In genomic region chr11:31885765-31886164, GRCm38 (mm10) we compare ENCODE assay signal across 19 mouse cellular contexts.
"Had no signal": no experiment of that assay in that cellular context is flagged by ENCODE, and none has a peak within 500 bp of the region (broad histone marks: within the 10 kb centered on the region; RNA-seq: fewer than 3 reads in every experiment).

No protein-coding gene starts in this region.

- H3K4me1 ChIP-seq: lung, embryonic 15.5 days; neural tube, embryonic 12.5 days; stomach, embryonic 15.5 days had no signal

- H3K27me3 ChIP-seq: lung, embryonic 15.5 days; midbrain, embryonic 12.5 days; midbrain, embryonic 15.5 days; neural tube, embryonic 12.5 days; neural tube, embryonic 15.5 days; stomach, embryonic 15.5 days had no signal

- H3K9me3 ChIP-seq: lung, embryonic 15.5 days; midbrain, embryonic 12.5 days; midbrain, embryonic 15.5 days; neural tube, embryonic 12.5 days; neural tube, embryonic 15.5 days; stomach, embryonic 15.5 days had no signal

- H3K4me2 ChIP-seq: lung, embryonic 15.5 days; midbrain, embryonic 12.5 days; midbrain, embryonic 15.5 days; neural tube, embryonic 12.5 days; neural tube, embryonic 15.5 days; stomach, embryonic 15.5 days had no signal

- H3K36me3 ChIP-seq: lung, embryonic 15.5 days; midbrain, embryonic 12.5 days; midbrain, embryonic 15.5 days; neural tube, embryonic 12.5 days; stomach, embryonic 15.5 days had no signal

- H3K27ac ChIP-seq: hindbrain, postnatal 0 days; left cerebral cortex, adult 2 months; lung, embryonic 15.5 days; midbrain, embryonic 12.5 days; midbrain, embryonic 15.5 days; neural tube, embryonic 12.5 days; neural tube, embryonic 15.5 days; stomach, embryonic 15.5 days had no signal

- ATAC-seq: hindbrain, postnatal 0 days; inflammation-experienced regulatory T-cells, adult 6 months; intestine, embryonic 16.5 days; midbrain, embryonic 15.5 days had no signal

- DNase-seq: kidney, adult 8-10 months; layer of hippocampus, postnatal 36 days; lung, adult 18-20 months; lung, postnatal 10 days; lung, postnatal 36 days; right cerebral cortex, adult 18-20 months; right cerebral cortex, postnatal 14 days; spleen, adult 18-20 months; thymus, postnatal 36 days had no signal

- H3K4me3 ChIP-seq: left cerebral cortex, adult 2 months; lung, embryonic 15.5 days; midbrain, embryonic 12.5 days; midbrain, embryonic 15.5 days; neural tube, embryonic 12.5 days; neural tube, embryonic 15.5 days; stomach, embryonic 15.5 days had no signal

- H3K9ac ChIP-seq: lung, embryonic 15.5 days; midbrain, embryonic 12.5 days; midbrain, embryonic 15.5 days; neural tube, embryonic 12.5 days; neural tube, embryonic 15.5 days; stomach, embryonic 15.5 days had no signal
